Mouse (Mus musculus) liver, embryonic 14.5 days (tissue): Measurements from ENCODE around the gene Pramef12. TPM values are rescaled to one million over a fixed set of nuclear protein-coding genes. Genes with fewer than 3 reads are reported as not detected.
A peak's percentile ranks its signal among the peaks of the same experiment; 100 is the strongest.

Source experiments
- ATAC-seq: fragments of 200-750 bp; cut with Nextera tagmentation; 2 replicates; pipeline ENCODE4 v1.8.0; 2017; ENCODE audit warnings: moderate number of reproducible peaks, mild to moderate bottlenecking, moderate library complexity; ENCODE audit not compliant: insufficient read depth
- DNase-seq, 3 experiments: peaks; one replicate each; pipeline ENCODE4 v3.0.0-alpha.2; 2012 to 2013; ENCODE audit warnings: low read depth in 3 of 3, low spot score in 3 of 3
- H3K27ac ChIP-seq: fragments of 300-500 bp; sonication (generic); 2 replicates; pipeline ENCODE4 v1.5.1; 2014; ENCODE audit warnings: moderate library complexity, mild to moderate bottlenecking, control low read depth, inconsistent platforms
- H3K27me3 ChIP-seq: fragments of 300-500 bp; sonication (generic); 2 replicates; pipeline ENCODE4 v1.6.1; 2014; ENCODE audit warnings: mild to moderate bottlenecking, low read length, moderate library complexity; ENCODE audit not compliant: control insufficient read depth, insufficient read depth
- H3K36me3 ChIP-seq: fragments of 300-500 bp; sonication (generic); replicated peaks from 2 replicates; pipeline ENCODE4 v1.6.1; 2014; ENCODE audit warnings: low read depth; ENCODE audit not compliant: control insufficient read depth, insufficient read depth
- H3K4me1 ChIP-seq, 2 experiments: fragments of 200-500 bp in 1 of 2; fragments of 300-500 bp in 1 of 2; sonication (generic) in 1 of 2; replicated peaks; 2 replicates each; pipeline ENCODE4 v1.6.1; 2012 to 2014; ENCODE audit warnings: antibody characterized with exemption in 1 of 2, inconsistent platforms in 1 of 2, low read length in 1 of 2; ENCODE audit not compliant: control insufficient read depth in 2 of 2, insufficient read depth in 2 of 2
- H3K4me2 ChIP-seq: fragments of 300-500 bp; sonication (generic); 2 replicates; pipeline ENCODE4 v1.6.1; 2014; ENCODE audit warnings: low read depth, mild to moderate bottlenecking, control low read depth, moderate library complexity
- H3K4me3 ChIP-seq, 2 experiments: fragments of 200-500 bp in 1 of 2; fragments of 300-500 bp in 1 of 2; sonication (generic) in 1 of 2; 2 replicates each; pipeline ENCODE4 v1.5.1; 2012 to 2014; ENCODE audit warnings: low read depth in 2 of 2, low read length in 2 of 2, mild to moderate bottlenecking in 2 of 2, control low read depth in 1 of 2, inconsistent platforms in 1 of 2, moderate library complexity in 1 of 2; ENCODE audit not compliant: insufficient read depth in 1 of 2
- H3K9ac ChIP-seq: fragments of 300-500 bp; sonication (generic); replicated peaks from 2 replicates; pipeline ENCODE4 v1.6.1; 2014; ENCODE audit warnings: mild to moderate bottlenecking, control low read depth, moderate library complexity
- H3K9me3 ChIP-seq: fragments of 300-500 bp; sonication (generic); 2 replicates; pipeline ENCODE4 v1.6.1; 2016; ENCODE audit warnings: low read length, mixed read lengths; ENCODE audit not compliant: control insufficient read depth
- CTCF ChIP-seq: IDR thresholded peaks from 2 replicates; pipeline ENCODE4 v1.5.1; 2016; ENCODE audit warnings: antibody characterized with exemption, low read depth, control low read depth
- EP300 ChIP-seq: IDR thresholded peaks from 2 replicates; pipeline ENCODE4 v1.6.1; 2016; ENCODE audit warnings: antibody characterized with exemption, low read depth
- WGBS: fragments of 180-500 bp; shearing (Covaris S2); extraction: QIAGEN DNeasy Blood & Tissue Kit; methylation state at CpG from one replicate; pipeline ENCODE4 v1.1.7; 2014; ENCODE audit not compliant: insufficient replicate concordance; 5-methylcytosine and 5-hydroxymethylcytosine counted together
- polyA plus RNA-seq, 2 experiments: library from polyadenylated mRNA; depleted of rRNA in 1 of 2; stranded (reverse) in 1 of 2; unstranded in 1 of 2; fragments of >200 nt; fragmentation: Nextera tagmentation in 1 of 2; extraction: Ambion mirVana in 1 of 2; gene quantifications; 2 replicates each; pipeline versions ENCODE4 v1.2.1 to v1.2.3; 2012 to 2014

The Pramef12 gene
- polyA plus RNA-seq, 2 experiments = not detected

DNA sequence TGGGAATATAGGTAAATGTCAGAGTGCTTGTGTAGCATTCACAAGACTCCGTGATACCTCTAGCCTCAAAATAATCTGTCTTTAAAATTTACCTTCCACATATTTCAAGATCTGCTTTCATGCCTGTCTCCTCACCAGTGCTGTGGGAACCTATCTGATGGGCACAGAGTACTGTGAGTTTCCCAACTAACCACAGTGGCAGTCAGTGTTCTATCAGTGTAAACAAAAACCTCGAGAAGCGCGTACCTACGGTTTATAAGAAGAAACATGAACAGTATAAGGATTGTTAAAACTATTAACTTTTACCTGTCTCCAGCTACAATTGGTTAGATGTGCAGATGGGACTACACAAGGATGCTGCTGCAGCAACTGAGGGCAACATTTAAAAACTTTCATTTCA lies 25.0 kb upstream of the Pramef12 start:
- WGBS = 72% methylated on average over 5 of the region's 5 CpGs
- ATAC-seq = no peak

DNA sequence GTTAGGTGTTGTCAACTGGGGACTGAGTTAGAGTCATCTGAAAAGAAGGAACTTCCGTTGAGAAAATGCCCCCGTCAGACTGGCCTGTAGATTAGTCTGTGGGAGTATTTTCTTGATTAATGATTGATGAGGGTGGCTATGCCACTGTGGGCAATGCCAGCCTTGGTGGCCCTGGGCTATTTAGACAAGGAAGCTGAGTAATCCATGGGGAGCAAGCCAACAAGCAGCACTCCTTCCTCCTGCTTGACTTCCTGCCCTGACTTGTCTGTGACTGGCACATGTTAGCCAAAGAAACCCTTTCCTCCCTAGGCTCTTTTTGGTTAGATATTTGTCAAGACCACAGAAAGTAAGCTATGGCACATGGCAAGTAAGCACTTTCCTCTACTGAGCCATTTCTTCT lies 22.5 kb upstream of the Pramef12 start:
- Histone ChIP-seq H3K36me3 (no peaks in the 10 kb centered on the region), H3K4me2 (no peak overlapping the region), H3K4me3 (no peak overlapping the region), H3K9ac (no peak overlapping the region), H3K27me3 (no peaks in the 10 kb centered on the region), H3K27ac (no peak overlapping the region), H3K4me1 (no peaks in the 10 kb centered on the region), H3K9me3 (no peaks in the 10 kb centered on the region)
- 62% methylated on average over 2 of the region's 2 CpGs for WGBS
- DNase-seq (no peak), ATAC-seq (no peak)
- no peak for TF ChIP-seq EP300
- no peak for TF ChIP-seq CTCF

More for the DNA sequence above, 25.0 kb upstream of the Pramef12 start:
- Histone ChIP-seq H3K36me3 (no peaks in the 10 kb centered on the region), H3K4me2 (no peak overlapping the region), H3K9ac (no peak overlapping the region), H3K4me1 (no peaks in the 10 kb centered on the region), H3K27ac (no peak overlapping the region), H3K9me3 (no peaks in the 10 kb centered on the region), H3K27me3 (no peaks in the 10 kb centered on the region), H3K4me3 (no peak overlapping the region)
- no peak for TF ChIP-seq EP300
- no peak for TF ChIP-seq CTCF
- no peak for DNase-seq

DNA sequence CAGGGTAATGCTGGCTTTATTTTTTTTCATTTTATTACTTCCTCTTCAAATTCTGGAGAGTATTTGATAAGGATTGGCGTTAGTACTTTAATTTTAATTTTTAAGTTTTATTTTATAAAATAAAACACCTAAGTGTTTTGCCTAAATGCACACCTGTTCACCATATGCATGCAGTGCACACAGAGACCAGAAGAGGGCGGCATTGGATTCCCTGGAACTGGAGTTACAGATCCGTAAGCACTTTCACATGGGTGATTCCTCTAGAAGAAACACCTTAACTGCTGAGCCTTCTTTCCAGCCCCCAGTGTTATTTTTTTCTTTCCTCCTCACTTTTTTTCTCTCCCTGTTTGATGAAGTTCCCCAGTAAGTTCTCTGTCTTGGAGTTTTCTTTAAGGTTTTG lies 20.6 kb upstream of the Pramef12 start:
- Histone ChIP-seq H3K27ac (no peak overlapping the region), H3K9ac (no peak overlapping the region), H3K27me3 (no peaks in the 10 kb centered on the region), H3K9me3 (no peaks in the 10 kb centered on the region), H3K4me1 (no peaks in the 10 kb centered on the region), H3K4me2 (no peak overlapping the region), H3K36me3 (no peaks in the 10 kb centered on the region), H3K4me3 (no peak overlapping the region)
- TF ChIP-seq CTCF (peak; percentile 21; the same call in 1 of the 2 replicates), EP300 (no peak)
- ATAC-seq = no peak
- DNase-seq = peak in 2 of 3 experiments; percentile 4 to 22
- 10% methylated on average over 3 of the region's 3 CpGs for WGBS

DNA sequence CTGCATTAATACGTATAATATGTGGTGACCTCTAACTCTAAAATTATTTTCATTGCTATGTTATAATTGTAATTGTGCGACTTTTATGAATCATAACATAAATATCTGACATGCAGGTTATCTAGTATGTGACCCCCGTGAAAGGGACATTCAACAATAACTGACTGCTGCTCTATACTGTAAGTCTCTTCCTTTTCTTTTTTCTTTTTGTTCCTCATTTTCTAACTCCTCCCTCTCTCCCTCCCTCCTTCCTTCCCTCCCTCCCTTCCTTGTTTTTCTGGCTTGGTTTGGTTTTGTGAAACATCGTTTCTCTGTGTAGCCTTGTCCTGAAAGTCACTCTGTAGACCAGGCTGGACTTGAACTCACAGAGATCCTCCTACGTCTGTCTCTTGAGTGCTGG lies 16.3 kb upstream of the Pramef12 start:
- TF ChIP-seq CTCF (no peak), EP300 (no peak)
- H3K4me3 ChIP-seq = no peak overlapping the region
- H3K4me2 ChIP-seq = no peak overlapping the region
- H3K36me3 ChIP-seq = no peaks in the 10 kb centered on the region
- no peak overlapping the region for H3K27ac ChIP-seq
- DNase-seq (no peak), ATAC-seq (no peak)
- no peaks in the 10 kb centered on the region for H3K9me3 ChIP-seq
- WGBS = 37% methylated on average over 5 of the region's 5 CpGs
- no peaks in the 10 kb centered on the region for H3K4me1 ChIP-seq
- no peak overlapping the region for H3K9ac ChIP-seq
- H3K27me3 ChIP-seq = no peaks in the 10 kb centered on the region

DNA sequence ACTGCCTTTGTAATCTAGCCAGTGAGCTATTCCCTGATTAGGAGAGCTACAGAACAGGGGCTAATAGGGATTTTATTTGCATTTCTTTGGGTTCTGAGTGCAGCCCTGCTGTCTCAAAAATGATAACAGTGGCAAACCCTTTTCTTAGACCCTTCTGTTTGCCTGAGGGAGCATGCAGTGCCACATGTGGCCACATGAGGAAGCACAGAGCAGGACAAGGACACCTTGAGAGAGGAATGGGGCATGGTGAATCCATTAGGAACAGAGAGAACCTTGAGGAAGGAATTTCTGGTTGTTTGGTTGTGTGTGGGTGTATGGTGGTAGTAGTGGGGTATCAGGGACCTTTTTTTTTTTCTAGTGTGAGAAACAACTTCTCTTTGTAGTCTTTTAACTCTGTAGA lies 12.4 kb upstream of the Pramef12 start:
- DNase-seq (no peak), ATAC-seq (no peak)
- Histone ChIP-seq H3K36me3 (no peaks in the 10 kb centered on the region), H3K4me2 (no peak overlapping the region), H3K4me3 (no peak overlapping the region), H3K9ac (no peak overlapping the region), H3K27ac (no peak overlapping the region), H3K9me3 (no peaks in the 10 kb centered on the region), H3K27me3 (no peaks in the 10 kb centered on the region), H3K4me1 (no peaks in the 10 kb centered on the region)
- no peak for TF ChIP-seq EP300
- TF ChIP-seq CTCF = peak; percentile 50

DNA sequence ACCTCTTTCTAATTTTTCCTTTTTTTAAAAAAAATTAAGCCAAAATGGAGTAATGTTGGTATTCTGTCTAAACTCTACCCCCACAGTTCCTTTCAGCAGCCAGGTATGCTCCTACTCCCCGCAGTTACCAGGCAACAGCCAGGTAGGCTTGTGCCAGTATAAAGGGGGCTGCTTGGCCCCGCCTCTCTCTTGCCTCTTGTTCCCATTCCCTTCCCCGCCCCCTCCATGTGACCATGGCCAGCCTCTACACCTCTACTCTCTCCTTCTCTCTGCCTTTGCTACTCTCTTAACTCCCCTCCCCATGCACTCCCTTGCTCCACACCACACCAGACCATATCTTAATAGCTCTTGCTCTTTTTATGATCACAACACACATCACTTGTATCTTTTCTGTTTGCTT lies 2.0 kb downstream of the Pramef12 start:
- no peak for ATAC-seq
- no peak overlapping the region for H3K4me2 ChIP-seq
- H3K9me3 ChIP-seq = no peaks in the 10 kb centered on the region
- no peaks in the 10 kb centered on the region for H3K36me3 ChIP-seq
- DNase-seq = no peak
- TF ChIP-seq CTCF (no peak), EP300 (no peak)
- no peak overlapping the region for H3K27ac ChIP-seq
- 48% methylated on average over 3 of the region's 3 CpGs for WGBS
- H3K4me1 ChIP-seq = no peaks in the 10 kb centered on the region
- no peak overlapping the region for H3K9ac ChIP-seq
- H3K4me3 ChIP-seq = no peak overlapping the region
- H3K27me3 ChIP-seq = no peaks in the 10 kb centered on the region
